Mouse (Mus musculus): ENCODE results near the gene Iqcj.
"Not testable (repeated sequence)": the region's sequence is repeated elsewhere in the genome, so short reads cannot be mapped to it uniquely, and the experiment has no call there.

Iqcj gene

DNA sequence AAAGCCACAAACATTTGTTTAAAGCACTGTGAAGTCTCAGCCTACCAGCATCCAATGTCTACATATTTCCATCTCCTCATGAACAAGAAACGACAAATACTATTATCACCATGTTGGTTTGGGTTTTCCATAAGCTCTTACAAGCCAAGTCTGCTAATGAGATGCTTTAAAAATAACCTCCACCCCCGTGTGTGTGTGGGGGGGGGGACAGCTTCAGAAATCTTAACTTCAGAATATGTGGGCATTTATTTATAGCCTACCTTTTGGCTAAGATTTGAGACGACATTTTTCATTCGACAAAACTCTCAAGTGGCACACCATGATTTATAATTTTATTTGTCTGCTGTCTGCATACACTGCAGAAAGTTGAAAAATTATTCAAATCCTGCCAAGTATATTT is 185.4 kb downstream of the Iqcj start:
- DNase-seq (ENCODE audit: low spot score): no peak

DNA sequence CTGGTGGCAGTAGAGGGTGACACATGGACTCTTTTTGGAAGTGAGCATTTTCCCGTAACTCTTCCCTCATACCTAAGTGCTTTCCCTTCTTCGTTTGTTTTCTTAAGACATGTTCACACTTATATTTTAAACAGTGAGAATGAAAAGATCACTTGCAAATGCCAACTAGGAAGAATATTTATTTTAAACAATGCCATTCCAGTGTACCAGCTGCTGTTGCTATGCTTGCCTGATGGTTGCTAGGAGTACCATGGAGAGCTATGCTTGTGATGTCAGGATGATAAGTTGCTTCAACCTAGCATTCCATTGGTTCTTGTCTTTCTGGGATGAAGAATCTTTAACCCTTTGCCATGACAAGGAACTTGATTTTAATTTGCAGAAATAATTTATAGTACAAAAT is 193.0 kb downstream of the Iqcj start:
- DNase-seq (ENCODE audit: low spot score): no peak

DNA sequence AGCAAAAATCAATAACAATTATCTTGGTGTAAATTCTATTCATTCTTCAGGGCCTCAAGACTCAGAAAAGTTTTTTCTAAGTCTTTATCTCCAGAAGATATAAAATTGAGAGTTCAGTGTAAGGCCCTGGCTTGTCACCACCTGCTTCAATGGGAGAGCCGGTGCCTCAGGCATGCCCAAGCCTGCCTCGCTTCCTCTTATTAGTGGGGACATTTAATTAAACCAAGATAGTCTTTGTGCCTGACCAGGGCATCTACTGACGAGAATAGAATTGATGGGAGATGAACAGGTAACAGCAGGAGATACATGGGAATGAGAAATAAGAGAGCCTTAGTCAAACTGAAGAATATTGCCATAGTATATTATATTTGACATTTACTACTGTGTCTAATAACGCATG is 200.1 kb downstream of the Iqcj start:
- DNase-seq (ENCODE audit: low spot score): no peak

GRCm38 (mm10) chr3:68096724-68097431 is 204.9 kb downstream of the Iqcj start:
- DNase-seq (ENCODE audit: low spot score): no peak

- not testable (repeated sequence) for DNase-seq (ENCODE audit: low spot score)
These were observed 207.5 kb downstream of the Iqcj start for GRCm38 (mm10) chr3:68099561-68099960.

DNA sequence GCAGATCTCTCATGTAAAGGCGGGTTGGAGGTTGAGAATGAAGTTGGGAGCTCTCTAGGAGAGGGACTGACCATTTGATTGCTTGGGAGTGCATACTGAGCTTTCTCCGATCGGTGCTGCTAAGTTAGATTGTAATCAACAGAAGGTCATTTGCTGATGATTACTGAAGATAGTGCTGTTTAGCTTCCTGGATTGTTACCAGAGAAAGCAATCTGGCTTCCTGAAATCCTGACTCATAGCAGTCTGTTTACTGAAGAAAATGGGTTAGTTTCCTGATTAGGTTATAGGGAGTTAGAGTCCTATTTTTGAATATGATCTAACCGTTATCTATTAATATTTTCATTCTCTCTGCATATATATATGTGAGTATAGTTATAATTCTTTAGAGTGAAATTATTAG is 209.3 kb downstream of the Iqcj start:
- no peak for DNase-seq (ENCODE audit: low spot score)

DNA sequence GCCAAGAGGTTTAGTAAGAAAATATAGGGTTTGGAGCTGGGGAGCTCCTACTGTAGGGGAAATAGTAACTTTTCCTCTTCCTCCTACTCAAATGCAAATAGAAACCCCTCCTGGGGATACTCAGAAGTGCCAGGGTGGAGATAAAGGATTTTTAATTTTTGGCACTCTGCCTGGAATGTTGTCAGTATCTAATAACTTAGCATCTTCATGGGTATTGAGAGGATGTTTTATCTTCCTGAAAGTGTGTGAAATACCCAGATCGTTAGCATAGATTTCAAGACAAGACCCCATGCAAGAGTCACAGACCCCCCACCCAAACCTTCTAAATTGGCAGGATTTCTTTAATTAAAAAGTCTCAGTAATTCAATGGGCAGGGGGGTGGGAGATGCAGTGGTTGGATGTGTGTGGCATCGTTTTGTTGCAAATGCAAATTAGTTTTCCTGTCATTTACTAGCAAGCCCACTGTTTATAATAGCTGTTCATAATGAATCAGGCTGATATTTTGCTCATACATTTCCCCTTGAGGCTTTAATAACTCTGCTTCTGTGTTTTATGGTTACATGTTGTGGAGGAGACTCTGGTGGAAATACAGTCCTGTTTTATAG is 213.2 kb downstream of the Iqcj start:
- no peak for DNase-seq (ENCODE audit: low spot score)

Measured in testis, postnatal 10 days (tissue).